Mouse (Mus musculus): ENCODE data around the gene Klhl42.

- TF ChIP-seq CTCF (IDR thresholded peaks at IDR 0.05; ENCODE audit: low read depth) (no peak), EP300 (IDR thresholded peaks at IDR 0.05; ENCODE audit: low read depth) (no peak)
Measured at GRCm38 (mm10) chr6:147079919-147080318, 11.3 kb upstream of the Klhl42 start.
